Mouse (Mus musculus) cerebellum, adult 9-11 months (tissue): Measurements from ENCODE around the gene Padi6.
A peak's percentile ranks its signal among the peaks of the same experiment; 100 is the strongest.

ENCODE experiments used
- DNase-seq: peaks from one replicate; pipeline ENCODE4 v3.0.0; 2022

Gene Padi6

GRCm38 (mm10) chr4:140703636-140704035, 38.8 kb downstream of the Padi6 start:
- DNase-seq, result peak; percentile 48

DNA sequence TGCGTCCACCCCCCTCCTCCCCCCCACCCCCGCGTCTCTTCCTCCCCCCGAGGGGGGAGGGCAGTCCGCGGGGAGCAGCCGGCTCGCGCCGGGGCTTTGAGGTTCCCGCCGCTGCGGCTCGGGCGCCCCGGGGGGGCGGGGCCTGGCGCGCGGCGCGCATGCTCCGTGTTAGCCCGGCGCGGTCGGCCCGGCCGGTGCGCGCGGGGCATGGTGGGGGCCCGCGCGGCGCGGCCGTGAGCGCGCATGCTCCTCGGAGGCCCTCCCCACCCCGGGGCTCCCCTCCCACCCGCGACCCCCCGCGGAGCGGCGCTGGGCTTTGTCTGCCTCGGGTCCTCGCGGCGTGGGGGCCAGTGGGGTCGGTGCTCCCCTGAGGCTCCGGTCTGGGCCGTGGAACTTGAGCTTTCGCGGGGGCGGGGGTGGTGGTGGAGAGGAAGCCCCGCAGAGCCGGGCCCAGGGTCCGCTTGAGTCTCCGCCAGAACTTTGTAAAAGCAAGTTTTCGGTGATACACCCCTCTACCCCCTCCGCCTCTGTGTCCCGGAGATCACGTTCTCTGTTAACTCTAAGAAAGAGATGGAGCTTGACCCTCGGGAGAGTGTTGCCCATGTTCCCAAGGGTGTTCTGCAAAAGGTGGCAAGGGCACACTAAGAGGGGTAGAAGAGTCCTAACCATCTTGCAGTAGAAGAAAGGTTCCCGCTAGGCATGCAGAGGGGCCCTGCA, 39.7 kb downstream of the Padi6 start:
- DNase-seq, result peak; percentile 83

GRCm38 (mm10) chr4:140701716-140702561, 40.5 kb downstream of the Padi6 start:
- no peak for DNase-seq

DNA sequence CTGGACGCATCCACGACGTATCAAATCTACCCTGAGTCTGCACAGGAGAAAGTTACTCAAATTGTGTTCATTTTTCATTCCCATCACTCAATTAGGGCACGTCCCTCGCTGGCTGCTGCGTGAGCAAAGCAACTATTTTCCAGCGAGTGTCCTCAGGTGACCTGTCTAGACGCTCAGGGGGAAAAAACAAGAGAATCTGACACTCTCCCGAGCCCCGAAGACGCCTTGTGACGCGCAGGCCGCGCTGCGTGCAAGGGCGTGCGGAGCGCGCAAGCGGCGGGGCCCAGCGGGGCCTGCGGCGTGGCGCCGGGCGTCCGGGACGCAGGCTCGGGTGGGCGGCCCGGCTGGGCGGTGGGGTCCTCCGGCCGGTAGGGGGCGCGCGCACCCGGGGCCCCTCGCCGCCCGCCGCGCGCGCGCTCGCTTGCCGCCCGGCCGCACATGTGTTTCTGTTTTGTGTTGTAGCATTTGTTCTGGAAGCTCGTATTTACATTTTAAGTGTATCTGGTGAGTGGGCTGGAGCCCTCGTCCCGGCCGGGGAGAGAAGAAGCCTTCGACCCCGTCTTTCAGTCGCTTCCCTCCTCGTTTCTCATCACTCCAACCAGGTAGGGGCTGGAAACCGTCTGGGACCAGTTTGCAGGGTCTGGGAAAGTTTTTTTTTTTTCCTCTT, 41.3 kb downstream of the Padi6 start:
- peak; percentile 85 for DNase-seq

- no peak for DNase-seq
Measured at GRCm38 (mm10) chr4:140700269-140701018, 42.0 kb downstream of the Padi6 start, which contains the start of gene Rcc2. Rcc2 (plus strand) TSS chr4:140700541.

- peak; percentile 80 for DNase-seq
Measured at GRCm38 (mm10) chr4:140699441-140700127, 42.9 kb downstream of the Padi6 start.

GRCm38 (mm10) chr4:140695675-140696585, 46.5 kb downstream of the Padi6 start:
- DNase-seq, result no peak

DNA sequence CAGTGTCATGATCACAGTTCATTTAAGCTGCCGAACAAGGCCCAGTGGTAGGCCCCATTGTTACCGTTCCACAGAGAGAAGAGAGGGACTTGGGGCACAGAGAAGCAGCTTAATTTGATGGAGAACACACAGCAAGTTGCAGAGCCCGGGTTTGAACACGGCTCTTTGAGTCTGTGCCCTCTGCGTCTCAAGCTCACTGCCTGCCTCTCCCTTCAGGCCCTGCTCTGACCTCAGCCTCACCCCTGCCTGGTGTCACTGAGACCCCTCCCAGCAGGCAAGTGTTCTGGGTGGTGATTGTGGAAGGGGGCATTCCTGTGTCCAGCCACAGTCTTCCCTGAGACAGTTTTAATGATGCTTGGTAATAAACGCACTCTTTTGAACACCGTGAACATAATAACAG, 47.3 kb downstream of the Padi6 start:
- DNase-seq, result no peak

DNA sequence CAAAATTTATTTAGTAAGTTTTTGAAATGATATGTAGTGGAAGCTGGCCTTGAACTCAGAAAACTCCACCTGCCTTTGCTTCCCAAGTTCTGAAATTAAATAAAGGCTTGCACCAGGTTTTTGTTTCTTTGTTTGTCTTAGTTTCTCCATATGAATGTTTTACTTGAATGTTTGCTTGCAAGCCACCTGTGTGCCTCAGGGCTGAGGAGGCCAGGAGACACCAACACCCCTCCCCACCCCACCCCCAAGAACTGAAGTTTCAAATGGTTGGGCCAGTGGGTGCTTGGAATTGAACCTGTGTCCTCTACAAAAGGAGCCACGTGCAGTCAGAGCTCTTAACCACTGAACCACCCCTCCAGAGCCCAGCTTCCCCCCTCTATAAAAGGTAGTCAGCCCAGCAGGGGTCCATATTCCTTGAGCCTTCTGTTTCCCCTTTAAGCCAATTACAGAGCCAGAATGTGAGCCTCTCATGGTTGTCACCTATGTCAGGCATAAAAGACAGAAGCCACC, 47.8 kb downstream of the Padi6 start:
- no peak for DNase-seq

GRCm38 (mm10) chr4:140693513-140693912, 48.9 kb downstream of the Padi6 start:
- DNase-seq, result no peak

DNA sequence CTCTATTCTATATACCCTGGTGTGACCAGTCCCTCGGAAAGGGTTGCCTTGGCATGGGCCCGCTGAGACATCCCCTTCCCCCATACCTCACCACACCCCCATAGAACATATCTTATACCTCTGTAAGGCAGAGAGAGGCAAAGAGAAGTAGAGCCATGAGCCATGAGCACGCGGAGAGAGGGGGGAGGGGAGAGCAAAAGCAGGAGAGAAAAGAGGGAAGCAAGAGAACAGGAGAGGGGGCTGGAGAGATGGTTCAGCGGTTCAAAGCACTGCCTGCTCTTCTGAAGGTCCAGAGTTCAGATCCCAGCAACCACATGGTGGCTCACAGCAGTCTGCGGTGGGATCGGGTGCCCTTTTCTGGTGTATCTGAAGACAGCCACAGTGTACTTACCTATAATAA, 51.0 kb downstream of the Padi6 start:
- no peak for DNase-seq

DNA sequence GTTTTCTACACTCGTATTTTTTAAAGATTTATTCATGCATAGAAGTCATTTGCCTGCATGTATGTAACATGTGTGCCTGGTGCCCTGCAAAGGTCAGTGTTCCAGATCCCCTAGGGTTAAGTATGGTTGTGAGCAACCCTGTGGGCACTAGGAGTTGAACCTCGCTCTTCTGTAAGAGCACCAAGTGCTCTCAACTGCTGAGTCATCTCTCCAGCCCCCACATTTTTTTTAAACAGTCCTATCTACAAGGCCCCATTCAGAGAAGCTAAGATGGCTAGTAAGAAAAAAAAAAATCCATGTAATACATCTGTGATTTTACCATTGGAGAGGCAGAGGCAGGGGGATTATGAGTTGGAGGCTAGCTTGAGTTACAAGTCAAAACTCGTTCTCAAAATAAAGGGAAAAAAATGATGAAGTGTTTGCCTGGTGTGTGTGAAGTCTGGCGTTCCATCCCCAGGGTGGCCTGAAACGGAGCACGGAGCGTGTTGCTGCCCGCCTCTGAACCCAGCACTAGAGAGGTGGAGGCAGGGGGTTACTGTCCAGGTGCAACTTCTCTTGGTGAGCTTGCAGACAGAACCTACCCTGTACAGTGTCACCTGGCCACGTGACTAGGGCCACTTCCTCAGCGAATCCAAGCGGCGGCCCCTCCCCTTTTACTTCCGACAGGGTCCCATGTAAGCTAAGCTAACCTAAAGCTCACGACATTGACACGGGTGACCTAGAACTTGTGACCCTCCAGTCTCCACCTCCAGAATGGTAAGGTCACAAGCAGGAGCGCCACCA, 52.4 kb downstream of the Padi6 start:
- DNase-seq, result no peak

DNA sequence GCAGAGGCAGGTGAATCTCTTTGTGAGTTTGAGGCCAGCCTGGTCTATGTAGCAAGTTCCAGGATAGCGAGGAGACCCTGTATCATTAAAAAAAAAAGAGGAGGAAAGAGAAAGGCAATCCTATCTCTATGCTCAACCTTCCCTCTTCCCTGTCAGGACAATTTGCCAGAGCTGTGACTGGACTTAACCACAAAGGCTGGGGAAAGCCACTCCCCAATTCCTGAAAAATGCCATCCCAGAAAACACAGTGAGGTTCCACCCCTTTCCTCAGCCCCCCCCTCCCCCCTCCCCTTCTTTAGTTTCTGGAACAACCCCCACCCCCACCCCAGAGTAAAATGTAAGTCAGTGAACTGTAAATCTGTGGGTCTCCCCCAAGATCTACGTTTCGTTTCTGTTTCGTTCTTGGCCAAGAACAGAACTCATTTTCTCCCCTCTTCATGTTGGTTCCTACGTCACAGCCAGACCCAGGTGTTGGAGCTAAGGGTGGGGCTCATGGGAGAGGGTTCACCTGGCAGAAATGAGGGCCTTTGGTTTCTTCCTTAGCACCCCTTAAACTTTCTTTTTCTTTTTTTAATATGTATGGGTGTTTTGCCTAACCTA, 53.5 kb downstream of the Padi6 start:
- no peak for DNase-seq

DNA sequence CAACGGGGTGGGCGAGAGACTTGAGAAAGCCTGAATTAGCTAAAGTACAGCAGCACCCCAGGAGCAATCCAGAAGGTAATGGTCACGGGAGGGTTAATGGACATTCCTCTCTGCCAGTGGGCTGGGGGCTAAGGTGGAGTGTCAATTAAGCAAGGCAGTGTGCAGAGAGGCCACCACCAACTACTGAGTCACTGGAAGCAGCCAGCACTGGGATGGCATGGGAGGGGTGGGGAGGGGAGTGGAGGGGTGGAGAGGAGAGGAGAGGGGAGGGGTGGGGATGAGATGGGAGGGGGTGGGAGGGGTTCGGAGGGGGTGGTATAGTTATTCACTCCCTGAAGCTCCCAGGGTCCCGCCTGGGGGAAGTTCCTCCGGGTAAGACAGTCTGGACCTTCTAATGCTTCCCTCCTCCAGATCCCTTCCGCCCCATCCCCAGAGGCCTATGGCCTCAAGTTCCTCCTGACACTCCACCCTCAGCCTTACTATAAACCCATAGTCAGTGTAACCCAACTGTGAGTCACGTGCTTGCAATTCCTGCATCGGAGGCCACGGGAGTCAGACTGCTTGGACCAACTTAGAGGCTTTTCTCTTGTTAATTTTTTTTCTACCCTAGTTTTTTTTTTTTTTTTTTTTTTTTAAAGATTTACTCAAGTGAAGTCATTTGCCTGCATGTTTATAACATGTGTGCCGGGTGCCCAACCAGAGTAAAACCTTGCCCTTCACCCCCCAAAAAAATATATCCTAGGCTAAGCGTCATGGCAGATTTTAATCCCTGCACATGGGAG, 54.2 kb downstream of the Padi6 start:
- no peak for DNase-seq

GRCm38 (mm10) chr4:140684881-140685303, 57.6 kb downstream of the Padi6 start:
- DNase-seq, result no peak

DNA sequence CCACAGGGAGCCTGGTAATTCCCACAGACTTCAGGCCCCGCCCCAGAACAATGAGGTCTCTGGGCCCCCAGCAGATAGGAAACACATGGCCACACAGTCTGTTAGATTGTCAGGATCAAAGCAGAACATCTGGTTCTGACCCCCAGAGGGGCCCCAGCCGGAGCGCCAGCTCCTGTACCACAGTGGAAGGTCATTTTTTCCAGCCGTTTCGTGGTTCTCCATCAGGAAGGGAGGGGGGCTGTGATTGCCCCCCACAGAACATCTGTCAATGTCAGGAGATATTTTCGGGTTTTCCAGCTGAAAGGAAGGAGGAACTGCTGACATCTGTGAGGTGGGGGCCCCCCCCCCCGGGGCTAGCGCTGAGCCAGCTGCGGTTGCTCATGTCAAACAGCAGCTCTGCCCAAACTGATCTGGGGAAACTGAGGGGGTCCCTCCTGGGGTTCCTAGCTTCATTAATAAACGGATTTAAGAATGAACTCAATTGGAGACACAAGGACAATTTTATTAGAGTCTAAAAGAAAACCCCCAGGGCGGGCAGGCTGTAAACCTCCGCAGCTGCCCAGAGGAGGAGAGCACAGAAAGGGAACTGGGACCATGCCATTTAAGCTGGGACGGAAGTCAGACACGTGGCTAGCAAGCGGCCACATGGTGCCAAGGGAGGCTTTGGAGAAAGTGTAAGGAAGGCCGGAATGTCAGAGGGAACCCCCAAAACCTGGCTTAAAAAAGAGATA, 58.1 kb downstream of the Padi6 start:
- no peak for DNase-seq

DNA sequence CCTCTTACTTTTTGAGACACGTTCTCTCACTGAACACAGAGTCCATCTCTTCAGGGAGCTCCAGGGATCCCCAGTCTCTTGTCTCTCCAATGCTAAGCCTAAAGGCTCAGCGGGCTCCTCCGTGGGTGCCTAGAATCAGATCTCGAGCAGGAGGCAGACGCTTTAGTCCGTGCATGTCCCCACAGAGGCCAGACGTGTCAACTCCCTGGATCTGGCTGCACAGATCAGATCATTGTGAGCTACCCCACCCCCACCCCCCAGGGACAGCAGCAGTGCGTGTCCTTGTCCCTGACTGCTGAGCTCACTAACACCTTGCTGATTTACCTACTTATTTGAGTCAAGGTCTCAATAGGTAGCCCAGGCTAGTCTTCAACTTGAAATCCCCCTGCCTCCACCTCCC, 58.8 kb downstream of the Padi6 start:
- no peak for DNase-seq
